Mouse (Mus musculus) MEL (cell line): ENCODE results near the gene Rin2. TPM values are rescaled to one million over a fixed set of nuclear protein-coding genes. Genes with fewer than 3 reads are reported as not detected.

Source experiments
- DNase-seq: peaks from one replicate; pipeline ENCODE4 v3.0.0; 2011; ENCODE audit warnings: low read depth, low spot score
- H3K27ac ChIP-seq: 2 replicates; pipeline ENCODE4 v1.5.1; 2012; ENCODE audit warnings: low read depth, mild to moderate bottlenecking, control low read depth, low read length, moderate library complexity; ENCODE audit not compliant: control insufficient read depth
- H3K27me3 ChIP-seq, 2 experiments: fragments of 150-350 bp in 1 of 2; sonication (generic) in 1 of 2; 2 replicates each; pipeline ENCODE4 v1.6.1; 2012; ENCODE audit warnings: low read length in 2 of 2, mild to moderate bottlenecking in 2 of 2, improper control_type of control experiment in 1 of 2, moderate library complexity in 1 of 2; ENCODE audit not compliant: insufficient read depth in 2 of 2, control insufficient read depth in 1 of 2
- H3K36me3 ChIP-seq, 2 experiments: 2 replicates each; pipeline ENCODE4 v1.6.1; 2012 to 2014; ENCODE audit warnings: low read length in 2 of 2, improper control_type of control experiment in 1 of 2, inconsistent platforms in 1 of 2, mild to moderate bottlenecking in 1 of 2; ENCODE audit not compliant: insufficient read depth in 2 of 2, control insufficient read depth in 1 of 2
- H3K4me1 ChIP-seq, 2 experiments: fragments of 150-350 bp in 1 of 2; sonication (generic) in 1 of 2; 2 replicates each; pipeline ENCODE4 v1.6.1; 2012; ENCODE audit warnings: low read length in 2 of 2, improper control_type of control experiment in 1 of 2, mild to moderate bottlenecking in 1 of 2; ENCODE audit not compliant: insufficient read depth in 2 of 2, control insufficient read depth in 1 of 2
- H3K4me3 ChIP-seq, 2 experiments: fragments of 150-350 bp in 1 of 2; sonication (generic) in 1 of 2; 2 replicates each; pipeline ENCODE4 v1.5.1; 2012; ENCODE audit warnings: low read depth in 2 of 2, low read length in 2 of 2, mild to moderate bottlenecking in 2 of 2, moderate library complexity in 2 of 2, control low read depth in 1 of 2, improper control_type of control experiment in 1 of 2; ENCODE audit not compliant: control insufficient read depth in 1 of 2, insufficient read depth in 1 of 2
- H3K79me2 ChIP-seq: 2 replicates; pipeline ENCODE4 v1.6.1; 2012; ENCODE audit warnings: mild to moderate bottlenecking, low read length, moderate library complexity; ENCODE audit not compliant: control insufficient read depth, poor library complexity, insufficient read depth
- H3K9ac ChIP-seq: 2 replicates; pipeline ENCODE4 v1.6.1; 2012; ENCODE audit warnings: low read depth, mild to moderate bottlenecking, control low read depth, low read length, moderate library complexity; ENCODE audit not compliant: control insufficient read depth, poor library complexity, severe bottlenecking
- H3K9me3 ChIP-seq: fragments of 150-350 bp; sonication (generic); replicated peaks from 2 replicates; pipeline ENCODE4 v1.6.1; 2012; ENCODE audit warnings: mild to moderate bottlenecking, low read length, improper control_type of control experiment, moderate library complexity; ENCODE audit not compliant: insufficient read depth
- CHD1 ChIP-seq: IDR thresholded peaks from 2 replicates; pipeline ENCODE4 v1.6.1; 2012; ENCODE audit warnings: low read depth, mild to moderate bottlenecking, inconsistent platforms, low read length, improper control_type of control experiment
- CHD2 ChIP-seq: IDR thresholded peaks from 2 replicates; pipeline ENCODE4 v1.6.1; 2011; ENCODE audit warnings: low read length, improper control_type of control experiment
- E2F4 ChIP-seq: IDR thresholded peaks from 2 replicates; pipeline ENCODE4 v1.6.1; 2011; ENCODE audit warnings: low read depth, low read length, improper control_type of control experiment, borderline replicate concordance
- EP300 ChIP-seq, 2 experiments: IDR thresholded peaks; 2 replicates each; pipeline ENCODE4 v1.6.1; 2011; ENCODE audit warnings: improper control_type of control experiment in 2 of 2, low read length in 2 of 2, low read depth in 1 of 2, mild to moderate bottlenecking in 1 of 2
- HCFC1 ChIP-seq: IDR thresholded peaks from 2 replicates; pipeline ENCODE4 v1.6.1; 2012; ENCODE audit warnings: low read depth, mild to moderate bottlenecking, inconsistent platforms, low read length, improper control_type of control experiment, moderate library complexity
- JUND ChIP-seq: IDR thresholded peaks from 2 replicates; pipeline ENCODE4 v1.6.1; 2011; ENCODE audit warnings: low read depth, mild to moderate bottlenecking, improper control_type of control experiment, low read length
- KAT2A ChIP-seq: conservative IDR thresholded peaks from 2 replicates; pipeline ENCODE4 v1.6.1; 2012; ENCODE audit warnings: low read depth, low read length, improper control_type of control experiment, inconsistent platforms
- MAFK ChIP-seq: IDR thresholded peaks from 2 replicates; pipeline ENCODE4 v1.6.1; 2011; ENCODE audit warnings: low read depth, mild to moderate bottlenecking, low read length, improper control_type of control experiment, borderline replicate concordance
- MAZ ChIP-seq: IDR thresholded peaks from 2 replicates; pipeline ENCODE4 v1.6.1; 2012; ENCODE audit warnings: low read depth, mild to moderate bottlenecking, inconsistent platforms, low read length, improper control_type of control experiment
- MEF2A ChIP-seq: IDR thresholded peaks from 2 replicates; pipeline ENCODE4 v1.6.1; 2014; ENCODE audit warnings: low read depth, mild to moderate bottlenecking, inconsistent platforms, low read length, improper control_type of control experiment; ENCODE audit not compliant: poor library complexity, insufficient replicate concordance, severe bottlenecking; ENCODE audit errors: extremely low read depth
- MYB ChIP-seq: IDR thresholded peaks from 2 replicates; pipeline ENCODE4 v1.6.1; 2011; ENCODE audit warnings: mild to moderate bottlenecking, low read depth, low read length, improper control_type of control experiment
- NRF1 ChIP-seq: IDR thresholded peaks from 2 replicates; pipeline ENCODE4 v1.6.1; 2014; ENCODE audit warnings: low read depth, mild to moderate bottlenecking, inconsistent platforms, low read length, improper control_type of control experiment, moderate library complexity; ENCODE audit not compliant: poor library complexity, insufficient read depth, severe bottlenecking
- POLR2AphosphoS2 ChIP-seq: IDR thresholded peaks from 2 replicates; pipeline ENCODE4 v1.6.1; 2011; ENCODE audit warnings: low read length, improper control_type of control experiment
- POLR2AphosphoS5 ChIP-seq: IDR thresholded peaks from 2 replicates; pipeline ENCODE4 v1.6.1; 2012; ENCODE audit warnings: low read depth, borderline replicate concordance, mild to moderate bottlenecking, inconsistent platforms, low read length, moderate library complexity, mixed read lengths
- RAD21 ChIP-seq: IDR thresholded peaks from 2 replicates; pipeline ENCODE4 v1.6.1; 2011; ENCODE audit warnings: mild to moderate bottlenecking, low read depth, low read length, improper control_type of control experiment
- RCOR1 ChIP-seq: IDR thresholded peaks from 2 replicates; pipeline ENCODE4 v1.6.1; 2012; ENCODE audit warnings: low read depth, mild to moderate bottlenecking, inconsistent platforms, low read length, improper control_type of control experiment
- SIN3A ChIP-seq: IDR thresholded peaks from 2 replicates; pipeline ENCODE4 v1.6.1; 2012; ENCODE audit warnings: low read length, improper control_type of control experiment, inconsistent platforms
- TAL1 ChIP-seq: IDR thresholded peaks from 2 replicates; pipeline ENCODE4 v1.6.1; 2012; ENCODE audit warnings: mild to moderate bottlenecking, inconsistent platforms, low read length, moderate library complexity, mixed read lengths
- USF2 ChIP-seq, 2 experiments: IDR thresholded peaks; 2 replicates each; pipeline ENCODE4 v1.6.1; 2011 to 2012; ENCODE audit warnings: improper control_type of control experiment in 2 of 2, low read length in 2 of 2, borderline replicate concordance in 1 of 2, inconsistent platforms in 1 of 2, low read depth in 1 of 2, mild to moderate bottlenecking in 1 of 2; ENCODE audit not compliant: insufficient read depth in 1 of 2
- ZKSCAN1 ChIP-seq: IDR thresholded peaks from 2 replicates; pipeline ENCODE4 v1.6.1; 2012; ENCODE audit warnings: low read depth, mild to moderate bottlenecking, inconsistent platforms, low read length, improper control_type of control experiment, moderate library complexity
- ZMIZ1 ChIP-seq: IDR thresholded peaks from 2 replicates; pipeline ENCODE4 v1.6.1; 2012; ENCODE audit warnings: low read depth, mild to moderate bottlenecking, inconsistent platforms, low read length, improper control_type of control experiment, moderate library complexity
- ZNF384 ChIP-seq: IDR thresholded peaks from 2 replicates; pipeline ENCODE4 v1.6.1; 2012; ENCODE audit warnings: low read depth, mild to moderate bottlenecking, inconsistent platforms, low read length, improper control_type of control experiment
- polyA plus RNA-seq, 2 experiments: library from polyadenylated mRNA; stranded (reverse) in 1 of 2; unstranded in 1 of 2; fragments of >175 nt in 1 of 2; fragments of >200 nt in 1 of 2; gene quantifications; 2 replicates each; pipeline versions ENCODE4 v1.2.1 to v1.2.4; 2012; ENCODE audit warnings: low replicate concordance in 2 of 2, low read depth in 1 of 2; ENCODE audit not compliant: insufficient read length in 2 of 2, insufficient read depth in 1 of 2, missing spikeins in 1 of 2
- total RNA-seq: library from RNA; depleted of rRNA; stranded (reverse); fragments of 300-350 nt; gene quantifications from 2 replicates; pipeline ENCODE4 v1.2.3, GENCODE M21; 2012

Gene Rin2
- total and polyA plus RNA-seq, 3 experiments = 0.01 TPM; not detected in 2

DNA sequence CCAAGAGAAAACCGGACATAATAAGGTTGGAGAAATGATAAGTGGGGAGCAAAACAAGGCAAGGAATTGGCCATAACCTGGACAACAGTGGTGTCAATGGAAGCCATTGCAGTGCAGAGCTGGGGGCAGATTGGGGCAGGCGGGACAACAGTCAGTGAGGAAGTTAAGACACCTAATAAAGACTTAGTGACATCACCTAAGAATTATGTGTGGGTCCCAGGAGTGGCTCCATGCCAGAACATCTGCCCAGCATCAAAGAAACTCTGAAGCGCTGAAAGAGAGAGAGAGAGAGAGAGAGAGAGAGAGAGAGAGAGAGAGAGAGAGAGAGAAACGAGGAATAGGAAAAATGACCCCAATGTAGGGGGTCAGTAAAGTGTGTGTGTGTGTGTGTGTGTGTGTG, 6.9 kb upstream of the Rin2 start:
- H3K9me3 ChIP-seq = no peaks in the 10 kb centered on the region
- no peak overlapping the region for H3K27ac ChIP-seq
- no peaks in the 10 kb centered on the region for H3K36me3 ChIP-seq
- H3K4me1 ChIP-seq = no peaks in the 10 kb centered on the region
- TF ChIP-seq RAD21 = no peak
- no peak for TF ChIP-seq JUND
- TF ChIP-seq POLR2AphosphoS5 = no peak
- no peak for TF ChIP-seq MEF2A
- no peak for TF ChIP-seq NRF1
- TF ChIP-seq ZNF384 = no peak
- TF ChIP-seq, all 39 proteins: peak for 0
- Histone ChIP-seq H3K27me3 (no peaks in the 10 kb centered on the region), H3K9ac (no peak overlapping the region), H3K79me2 (no peaks in the 10 kb centered on the region), H3K4me3 (no peak overlapping the region)
- no peak for DNase-seq

DNA sequence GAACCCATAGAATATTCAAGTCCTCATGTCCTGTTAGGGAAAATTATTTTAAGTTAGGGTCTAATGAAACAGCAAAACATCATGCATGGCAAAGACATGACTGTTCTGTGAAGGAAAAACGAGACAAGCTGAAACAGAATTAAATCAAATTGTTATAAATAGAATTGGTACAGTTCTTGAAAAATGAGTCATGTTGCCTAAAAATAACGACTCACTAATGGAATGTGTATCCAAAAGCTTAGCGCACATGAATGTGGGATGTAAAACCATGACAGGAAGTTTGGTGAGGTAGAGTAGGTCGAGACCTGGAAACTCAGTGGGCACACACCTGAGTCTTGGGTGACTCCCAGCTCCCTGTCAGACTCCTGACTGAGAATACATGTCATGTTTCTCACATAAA, 4.9 kb upstream of the Rin2 start:
- Histone ChIP-seq H3K4me1 (no peaks in the 10 kb centered on the region), H3K27me3 (no peaks in the 10 kb centered on the region), H3K9ac (no peak overlapping the region), H3K4me3 (no peak overlapping the region), H3K79me2 (no peaks in the 10 kb centered on the region), H3K27ac (no peak overlapping the region), H3K36me3 (no peaks in the 10 kb centered on the region), H3K9me3 (no peaks in the 10 kb centered on the region)
- no peak for DNase-seq
- TF ChIP-seq JUND = no peak
- TF ChIP-seq MAFK = no peak
- no peak for TF ChIP-seq ZMIZ1
- TF ChIP-seq CHD1 = no peak
- TF ChIP-seq HCFC1 = no peak
- no peak for TF ChIP-seq MAZ
- TF ChIP-seq POLR2AphosphoS2 = no peak
- TF ChIP-seq USF2 (IDR thresholded peaks at IDR 0.05; ENCODE audit: borderline replicate concordance in 1 of 2, insufficient read depth in 1 of 2, low read depth in 1 of 2, low read length in 2 of 2) = no peak
- no peak for TF ChIP-seq SIN3A
- TF ChIP-seq KAT2A = no peak
- no peak for TF ChIP-seq TAL1
- no peak for TF ChIP-seq ZKSCAN1
- TF ChIP-seq RCOR1 = no peak
- no peak for TF ChIP-seq EP300 (IDR thresholded peaks at IDR 0.05; ENCODE audit: low read depth in 1 of 2, low read length in 2 of 2)
- no peak for TF ChIP-seq E2F4
- no peak for TF ChIP-seq CHD2
- no peak for TF ChIP-seq MYB
